Mouse (Mus musculus) kidney, postnatal 0 days (tissue): ENCODE data around the gene Kcnk3. TPM values are rescaled to one million over a fixed set of nuclear protein-coding genes. Genes with fewer than 3 reads are reported as not detected.
A peak's percentile ranks its signal among the peaks of the same experiment; 100 is the strongest.

Experiments used
- ATAC-seq: fragments of 200-750 bp; cut with Nextera tagmentation; replicated peaks from 2 replicates; pipeline ENCODE4 v1.8.0; 2017; ENCODE audit warnings: low read depth, moderate number of reproducible peaks, moderate TSS enrichment, moderate library complexity; ENCODE audit not compliant: low FRiP score
- DNase-seq: peaks from one replicate; pipeline ENCODE4 v3.0.0-alpha.2; 2016; ENCODE audit warnings: low spot score
- H3K27ac ChIP-seq: fragments of 300-500 bp; sonication (generic); 2 replicates; pipeline ENCODE4 v1.5.1; 2014; ENCODE audit warnings: mild to moderate bottlenecking
- H3K27me3 ChIP-seq: fragments of 300-500 bp; sonication (generic); 2 replicates; pipeline ENCODE4 v1.6.1; 2014; ENCODE audit warnings: low read length, mixed read lengths; ENCODE audit not compliant: insufficient read depth
- H3K36me3 ChIP-seq: fragments of 300-500 bp; sonication (generic); 2 replicates; pipeline ENCODE4 v1.6.1; 2014; ENCODE audit warnings: low read length, mixed read lengths; ENCODE audit not compliant: insufficient read depth
- H3K4me1 ChIP-seq: fragments of 300-500 bp; sonication (generic); replicated peaks from 2 replicates; pipeline ENCODE4 v1.6.1; 2014; ENCODE audit warnings: antibody characterized with exemption, low read length, mixed read lengths; ENCODE audit not compliant: insufficient read depth
- H3K4me2 ChIP-seq: fragments of 300-500 bp; sonication (generic); 2 replicates; pipeline ENCODE4 v1.6.1; 2014; ENCODE audit warnings: mild to moderate bottlenecking, low read length, moderate library complexity, mixed read lengths
- H3K4me3 ChIP-seq: fragments of 300-500 bp; sonication (generic); replicated peaks from 2 replicates; pipeline ENCODE4 v1.5.1; 2014; ENCODE audit warnings: low read depth, low read length
- H3K9ac ChIP-seq: fragments of 300-500 bp; sonication (generic); 2 replicates; pipeline ENCODE4 v1.6.1; 2014; ENCODE audit warnings: low read depth, low read length
- H3K9me3 ChIP-seq: fragments of 300-500 bp; sonication (generic); replicated peaks from 2 replicates; pipeline ENCODE4 v1.6.1; 2016; ENCODE audit warnings: low read length, inconsistent platforms, mixed read lengths
- CTCF ChIP-seq: IDR thresholded peaks from 2 replicates; pipeline ENCODE4 v1.5.1; 2016; ENCODE audit warnings: antibody characterized with exemption, low read depth, mild to moderate bottlenecking, moderate library complexity
- WGBS: fragments of 180-500 bp; shearing (Covaris S2); extraction: QIAGEN DNeasy Blood & Tissue Kit; methylation state at CpG from one replicate; pipeline ENCODE4 v1.1.7; 2014; 5-methylcytosine and 5-hydroxymethylcytosine counted together
- polyA plus RNA-seq: library from polyadenylated mRNA; unstranded; fragments of >200 nt; fragmentation: Nextera tagmentation; extraction: Ambion mirVana; gene quantifications from 2 replicates; pipeline ENCODE4 v1.2.1, GENCODE M21; 2015

Gene Kcnk3
- polyA plus RNA-seq, 1 experiment from 2014 or later: 2.0 TPM

GRCm38 (mm10) chr5:30666391-30667195, 78.6 kb downstream of the Kcnk3 start, which contains the start of gene Cenpa:
Gene Cenpa (plus strand): TSS chr5:30666777.
- Histone ChIP-seq H3K4me2 (peak within 1 kb of the TSS; percentile 72), H3K4me3 (peak within 1 kb of the TSS; percentile 94), H3K36me3 (no peaks in the 10 kb centered on the region), H3K9me3 (no peaks in the 10 kb centered on the region), H3K27me3 (no peaks in the 10 kb centered on the region), H3K27ac (peak within 1 kb of the TSS; percentile 90), H3K9ac (peak within 1 kb of the TSS; percentile 75), H3K4me1 (no peaks in the 10 kb centered on the region)
- peak; percentile 99 for DNase-seq
- under 1% methylated on average over 40 of the region's 40 CpGs for WGBS
- TF ChIP-seq CTCF: no peak
- ATAC-seq: peak; percentile 91

- peak overlapping the region; percentile 75 for H3K9ac ChIP-seq
- 0% methylated on average over 13 of the region's 13 CpGs for WGBS
- no peaks in the 10 kb centered on the region for H3K27me3 ChIP-seq
- no peaks in the 10 kb centered on the region for H3K4me1 ChIP-seq
- H3K9me3 ChIP-seq: no peaks in the 10 kb centered on the region
- H3K27ac ChIP-seq: peak overlapping the region; percentile 81
- H3K4me2 ChIP-seq: peak overlapping the region; percentile 72
- peak overlapping the region; percentile 94 for H3K4me3 ChIP-seq
- DNase-seq: no peak
- ATAC-seq: no peak
- 0 out of 2 replicates have a peak, but pooled peaks cover 4% of the 10 kb centered on the region for H3K36me3 ChIP-seq
- TF ChIP-seq CTCF: no peak
These were observed 79.2 kb downstream of the Kcnk3 start for GRCm38 (mm10) chr5:30667215-30667614.

GRCm38 (mm10) chr5:30667686-30668085, 79.7 kb downstream of the Kcnk3 start:
- Histone ChIP-seq H3K27ac (no peak overlapping the region), H3K4me3 (peak overlapping the region; percentile 94), H3K4me2 (peak overlapping the region; percentile 72), H3K27me3 (no peaks in the 10 kb centered on the region), H3K9ac (peak overlapping the region; percentile 75), H3K4me1 (no peaks in the 10 kb centered on the region), H3K36me3 (peaks cover 8% of the 10 kb centered on the region; the same call in 1 of the 2 replicates), H3K9me3 (no peaks in the 10 kb centered on the region)
- no peak for TF ChIP-seq CTCF
- DNase-seq (no peak), ATAC-seq (no peak)
- WGBS: 5% methylated on average over 3 of the region's 3 CpGs

GRCm38 (mm10) chr5:30668637-30669495, 80.9 kb downstream of the Kcnk3 start:
- H3K27ac ChIP-seq: no peak overlapping the region
- no peaks in the 10 kb centered on the region for H3K9me3 ChIP-seq
- DNase-seq: no peak
- 89% methylated on average over 9 of the region's 9 CpGs for WGBS
- H3K4me3 ChIP-seq: no peak overlapping the region
- no peak for ATAC-seq
- H3K27me3 ChIP-seq: no peaks in the 10 kb centered on the region
- H3K4me1 ChIP-seq: no peaks in the 10 kb centered on the region
- no peak for TF ChIP-seq CTCF
- no peak overlapping the region for H3K9ac ChIP-seq
- H3K4me2 ChIP-seq: no peak overlapping the region; the same call in 1 of the 2 replicates
- H3K36me3 ChIP-seq: peaks cover 17% of the 10 kb centered on the region

- DNase-seq (no peak), ATAC-seq (no peak)
- Histone ChIP-seq H3K4me3 (no peak overlapping the region), H3K4me2 (no peak overlapping the region), H3K36me3 (peaks cover 20% of the 10 kb centered on the region), H3K27me3 (no peaks in the 10 kb centered on the region), H3K27ac (no peak overlapping the region), H3K4me1 (no peaks in the 10 kb centered on the region), H3K9ac (no peak overlapping the region), H3K9me3 (no peaks in the 10 kb centered on the region)
- TF ChIP-seq CTCF: no peak
- WGBS: 81% methylated on average over 3 of the region's 3 CpGs
These were observed 81.5 kb downstream of the Kcnk3 start for GRCm38 (mm10) chr5:30669496-30669830.

- no peak overlapping the region for H3K27ac ChIP-seq
- H3K4me2 ChIP-seq: no peak overlapping the region
- ATAC-seq (no peak), DNase-seq (no peak)
- H3K9ac ChIP-seq: no peak overlapping the region
- no peak for TF ChIP-seq CTCF
- H3K36me3 ChIP-seq: peaks cover 20% of the 10 kb centered on the region
- H3K4me1 ChIP-seq: no peaks in the 10 kb centered on the region
- H3K4me3 ChIP-seq: no peak overlapping the region
- no peaks in the 10 kb centered on the region for H3K9me3 ChIP-seq
- H3K27me3 ChIP-seq: no peaks in the 10 kb centered on the region
- WGBS: 92% methylated on average over 7 of the region's 7 CpGs
These were observed 82.1 kb downstream of the Kcnk3 start for GRCm38 (mm10) chr5:30670091-30670490.
